Mouse (Mus musculus): ENCODE data around the gene Camta1. TPM values are rescaled to one million over a fixed set of nuclear protein-coding genes. Genes with fewer than 3 reads are reported as not detected.
A peak's percentile ranks its signal among the peaks of the same experiment; 100 is the strongest.
"Not testable (repeated sequence)": the region's sequence is repeated elsewhere in the genome, so short reads cannot be mapped to it uniquely, and the experiment has no call there.

The Camta1 gene
- polyA plus RNA-seq, 1 experiment from 2014 or later: 123 TPM

GRCm38 (mm10) chr4:150915181-150915906 lies 946.3 kb downstream of the Camta1 start:
- ATAC-seq (no peak), DNase-seq (ENCODE audit: low spot score) (peak; percentile 26)
- Histone ChIP-seq H3K4me2 (ENCODE audit: low read length) (peak overlapping the region; percentile 57), H3K4me3 (ENCODE audit: low read depth, low read length) (peak overlapping the region; percentile 66), H3K27ac (ENCODE audit: low read depth, low read length) (0 out of 2 replicates have a peak overlapping the region, but pooled peaks have one; percentile 22), H3K27me3 (replicated peaks; ENCODE audit: control insufficient read depth, insufficient read depth, low read length) (no peaks in the 10 kb centered on the region), H3K36me3 (ENCODE audit: control insufficient read depth, insufficient read depth, low read length) (no peaks in the 10 kb centered on the region), H3K4me1 (ENCODE audit: control insufficient read depth, insufficient read depth, low read length) (peaks cover 11% of the 10 kb centered on the region), H3K9me3 (replicated peaks; ENCODE audit: control insufficient read depth, low read length) (no peaks in the 10 kb centered on the region), H3K9ac (ENCODE audit: low read length) (peak overlapping the region; percentile 80)
- WGBS: 48% methylated on average over 10 of the region's 10 CpGs

- Histone ChIP-seq H3K4me3 (ENCODE audit: low read depth, low read length) (peak within 1 kb of the TSS; percentile 66), H3K27ac (ENCODE audit: low read depth, low read length) (peak within 1 kb of the TSS; percentile 60; the same call in 1 of the 2 replicates), H3K9me3 (replicated peaks; ENCODE audit: control insufficient read depth, low read length) (no peaks in the 10 kb centered on the region), H3K4me2 (ENCODE audit: low read length) (peak within 1 kb of the TSS; percentile 57), H3K27me3 (replicated peaks; ENCODE audit: control insufficient read depth, insufficient read depth, low read length) (no peaks in the 10 kb centered on the region), H3K36me3 (ENCODE audit: control insufficient read depth, insufficient read depth, low read length) (no peaks in the 10 kb centered on the region), H3K9ac (ENCODE audit: low read length) (peak within 1 kb of the TSS; percentile 80), H3K4me1 (ENCODE audit: control insufficient read depth, insufficient read depth, low read length) (peaks cover 11% of the 10 kb centered on the region)
- WGBS: under 1% methylated on average over 48 of the region's 48 CpGs
- DNase-seq (ENCODE audit: low spot score) (peak; percentile 98), ATAC-seq (peak; percentile 86)
Observed at GRCm38 (mm10) chr4:150914290-150914733, 947.4 kb downstream of the Camta1 start, which contains the start of the genes Park7 and Tnfrsf9. Gene Park7 (minus strand): TSS chr4:150914437. Gene Tnfrsf9 (plus strand): TSS chr4:150914562.

- peak overlapping the region; percentile 66 for H3K4me3 ChIP-seq (ENCODE audit: low read depth, low read length)
- DNase-seq (ENCODE audit: low spot score) (no peak), ATAC-seq (no peak)
- H3K4me1 ChIP-seq (ENCODE audit: control insufficient read depth, insufficient read depth, low read length): peaks cover 14% of the 10 kb centered on the region
- 0 out of 2 replicates have a peak overlapping the region, but pooled peaks have one; percentile 60 for H3K27ac ChIP-seq (ENCODE audit: low read depth, low read length)
- no peaks in the 10 kb centered on the region for H3K27me3 ChIP-seq (replicated peaks; ENCODE audit: control insufficient read depth, insufficient read depth, low read length)
- WGBS: 25% methylated on average over 12 of the region's 12 CpGs
- peak overlapping the region; percentile 80 for H3K9ac ChIP-seq (ENCODE audit: low read length)
- H3K36me3 ChIP-seq (ENCODE audit: control insufficient read depth, insufficient read depth, low read length): no peaks in the 10 kb centered on the region
- H3K9me3 ChIP-seq (replicated peaks; ENCODE audit: control insufficient read depth, low read length): no peaks in the 10 kb centered on the region
- peak overlapping the region; percentile 57 for H3K4me2 ChIP-seq (ENCODE audit: low read length)
Observed at GRCm38 (mm10) chr4:150913743-150914142, 947.9 kb downstream of the Camta1 start.

- Histone ChIP-seq H3K9me3 (replicated peaks; ENCODE audit: control insufficient read depth, low read length) (no peaks in the 10 kb centered on the region), H3K27me3 (replicated peaks; ENCODE audit: control insufficient read depth, insufficient read depth, low read length) (no peaks in the 10 kb centered on the region), H3K4me3 (ENCODE audit: low read depth, low read length) (peak overlapping the region; percentile 13; the same call in 1 of the 2 replicates), H3K36me3 (ENCODE audit: control insufficient read depth, insufficient read depth, low read length) (peaks cover 13% of the 10 kb centered on the region), H3K27ac (ENCODE audit: low read depth, low read length) (peak overlapping the region; percentile 33; the same call in 1 of the 2 replicates), H3K4me1 (ENCODE audit: control insufficient read depth, insufficient read depth, low read length) (peaks cover 14% of the 10 kb centered on the region), H3K4me2 (ENCODE audit: low read length) (peak overlapping the region; percentile 80), H3K9ac (ENCODE audit: low read length) (0 out of 2 replicates have a peak overlapping the region, but pooled peaks have one; percentile 21)
- peak; percentile 5; the same call in 1 of the 2 replicates for ATAC-seq
- no peak for DNase-seq (ENCODE audit: low spot score)
- WGBS: 88% methylated on average over 19 of the region's 19 CpGs
Observed at GRCm38 (mm10) chr4:150910164-150910951, 951.3 kb downstream of the Camta1 start.

GRCm38 (mm10) chr4:150909451-150910156 lies 952.1 kb downstream of the Camta1 start:
- peaks cover 19% of the 10 kb centered on the region for H3K36me3 ChIP-seq (ENCODE audit: control insufficient read depth, insufficient read depth, low read length)
- no peaks in the 10 kb centered on the region for H3K27me3 ChIP-seq (replicated peaks; ENCODE audit: control insufficient read depth, insufficient read depth, low read length)
- H3K4me1 ChIP-seq (ENCODE audit: control insufficient read depth, insufficient read depth, low read length): peaks cover 8% of the 10 kb centered on the region
- DNase-seq (ENCODE audit: low spot score) (peak; percentile 99), ATAC-seq (peak; percentile 91)
- WGBS: under 1% methylated on average over 54 of the region's 56 CpGs
- peak overlapping the region; percentile 71 for H3K27ac ChIP-seq (ENCODE audit: low read depth, low read length)
- H3K4me3 ChIP-seq (ENCODE audit: low read depth, low read length): peak overlapping the region; percentile 89
- H3K9ac ChIP-seq (ENCODE audit: low read length): peak overlapping the region; percentile 95
- H3K4me2 ChIP-seq (ENCODE audit: low read length): peak overlapping the region; percentile 80
- H3K9me3 ChIP-seq (replicated peaks; ENCODE audit: control insufficient read depth, low read length): no peaks in the 10 kb centered on the region

GRCm38 (mm10) chr4:150908512-150908911 lies 953.2 kb downstream of the Camta1 start:
- H3K4me1 ChIP-seq (ENCODE audit: control insufficient read depth, insufficient read depth, low read length); H3K27me3 ChIP-seq (replicated peaks; ENCODE audit: control insufficient read depth, insufficient read depth, low read length); DNase-seq (ENCODE audit: low spot score); H3K27ac ChIP-seq (ENCODE audit: low read depth, low read length); H3K4me3 ChIP-seq (ENCODE audit: low read depth, low read length); H3K9ac ChIP-seq (ENCODE audit: low read length); ATAC-seq; H3K9me3 ChIP-seq (replicated peaks; ENCODE audit: control insufficient read depth, low read length): not testable (repeated sequence)
- peaks cover 27% of the 10 kb centered on the region for H3K36me3 ChIP-seq (ENCODE audit: control insufficient read depth, insufficient read depth, low read length)
- H3K4me2 ChIP-seq (ENCODE audit: low read length): peak overlapping the region; percentile 80
- WGBS: 80% methylated on average over 5 of the region's 5 CpGs

GRCm38 (mm10) chr4:150907099-150907498 lies 954.6 kb downstream of the Camta1 start:
- H3K4me2 ChIP-seq (ENCODE audit: low read length): no peak overlapping the region
- 91% methylated on average over 8 of the region's 8 CpGs for WGBS
- no peak for DNase-seq (ENCODE audit: low spot score)
- H3K9ac ChIP-seq (ENCODE audit: low read length): no peak overlapping the region
- ATAC-seq: no peak
- peaks cover 42% of the 10 kb centered on the region for H3K36me3 ChIP-seq (ENCODE audit: control insufficient read depth, insufficient read depth, low read length)
- peaks cover 3% of the 10 kb centered on the region for H3K4me1 ChIP-seq (ENCODE audit: control insufficient read depth, insufficient read depth, low read length)
- H3K4me3 ChIP-seq (ENCODE audit: low read depth, low read length): no peak overlapping the region
- H3K9me3 ChIP-seq (replicated peaks; ENCODE audit: control insufficient read depth, low read length): no peaks in the 10 kb centered on the region
- H3K27me3 ChIP-seq (replicated peaks; ENCODE audit: control insufficient read depth, insufficient read depth, low read length): no peaks in the 10 kb centered on the region
- H3K27ac ChIP-seq (ENCODE audit: low read depth, low read length): no peak overlapping the region

GRCm38 (mm10) chr4:150903091-150903742 lies 958.5 kb downstream of the Camta1 start:
- H3K4me3 ChIP-seq (ENCODE audit: low read depth, low read length): no peak overlapping the region
- 93% methylated on average over 14 of the region's 14 CpGs for WGBS
- no peak for ATAC-seq
- H3K27ac ChIP-seq (ENCODE audit: low read depth, low read length): no peak overlapping the region
- H3K36me3 ChIP-seq (ENCODE audit: control insufficient read depth, insufficient read depth, low read length): peaks cover 76% of the 10 kb centered on the region
- no peak overlapping the region for H3K4me2 ChIP-seq (ENCODE audit: low read length)
- H3K9me3 ChIP-seq (replicated peaks; ENCODE audit: control insufficient read depth, low read length): no peaks in the 10 kb centered on the region
- DNase-seq (ENCODE audit: low spot score): no peak
- no peaks in the 10 kb centered on the region; the same call in 1 of the 2 replicates for H3K4me1 ChIP-seq (ENCODE audit: control insufficient read depth, insufficient read depth, low read length)
- H3K27me3 ChIP-seq (replicated peaks; ENCODE audit: control insufficient read depth, insufficient read depth, low read length): no peaks in the 10 kb centered on the region
- no peak overlapping the region for H3K9ac ChIP-seq (ENCODE audit: low read length)
